ENCODE assay signal across 8 mouse cellular contexts in the genomic region with DNA sequence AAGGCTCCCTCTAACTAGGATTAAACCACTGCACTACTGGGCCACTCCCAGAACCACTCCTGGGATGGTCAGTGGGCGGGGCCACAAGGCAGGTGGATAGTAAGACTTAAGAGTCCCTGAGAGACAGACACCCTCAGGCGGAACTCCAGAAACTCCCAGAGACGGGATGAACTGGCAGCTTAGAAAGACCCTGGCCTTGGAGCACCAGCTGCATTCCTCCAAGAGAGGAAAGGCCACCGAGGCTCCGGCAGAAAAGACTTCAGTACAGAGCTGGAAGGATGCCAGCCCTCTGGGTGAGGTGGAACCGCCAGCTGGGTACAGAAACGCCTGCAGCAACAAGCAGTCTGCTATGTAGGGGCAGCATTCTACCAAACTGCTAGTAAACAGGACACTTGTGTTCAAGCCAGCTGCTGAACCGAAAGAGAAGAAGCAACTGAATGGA.
DNase-seq lines count a peak whose midpoint lies in the region; ATAC-seq and TF ChIP-seq lines count a peak whose summit lies in the region.

No protein-coding gene starts in this region.

- ATAC-seq in heart, embryonic 15.5 days (replicated peaks; ENCODE audit: insufficient number of reproducible peaks, insufficient read depth, low FRiP score, low read depth), result peak; percentile 54

- H3K4me3 ChIP-seq in thymus, adult 2 months (ENCODE audit: control insufficient read depth, insufficient read depth, low read length), result no peak overlapping the region
- H3K4me3 ChIP-seq in cortical plate, adult 2 months (ENCODE audit: insufficient read depth, low read length), result no peak overlapping the region
- H3K4me3 ChIP-seq in heart, embryonic 15.5 days, result no peak overlapping the region

- H3K27me3 ChIP-seq in thymus, adult 2 months (ENCODE audit: control insufficient read depth, insufficient read depth, low read length), result no peaks in the 10 kb centered on the region
- no peaks in the 10 kb centered on the region for H3K27me3 ChIP-seq in heart, embryonic 15.5 days

- peak overlapping the region; percentile 13; the same call in 1 of the 2 replicates for H3K4me2 ChIP-seq in heart, embryonic 15.5 days

- H3K36me3 ChIP-seq in thymus, adult 2 months (ENCODE audit: control insufficient read depth, insufficient read depth, low read length), result no peaks in the 10 kb centered on the region
- H3K36me3 ChIP-seq in heart, embryonic 15.5 days, result peaks cover 67% of the 10 kb centered on the region

- no peaks in the 10 kb centered on the region for H3K9me3 ChIP-seq in heart, embryonic 15.5 days (replicated peaks)

- TF ChIP-seq POLR2A in thymus, adult 2 months (IDR thresholded peaks at IDR 0.05; ENCODE audit: control insufficient read depth, extremely low read depth, insufficient read depth, low read length, poor library complexity), result no peak
- no peak for TF ChIP-seq POLR2A in cortical plate, adult 2 months (IDR thresholded peaks at IDR 0.05; ENCODE audit: extremely low read depth, insufficient read depth, low read length)

- DNase-seq in thymus, adult 2 months, result peak; percentile 13
- DNase-seq in thymus, postnatal 0 days (ENCODE audit: low spot score), result no peak
- peak; percentile 65 to 88 for DNase-seq in layer of hippocampus, adult 18-20 months (ENCODE audit: low spot score in 2 of 2)
- peak; percentile 84 for DNase-seq in lung, postnatal 25 days (ENCODE audit: low spot score)
- DNase-seq in telencephalon, adult 2 months (ENCODE audit: low read depth, low spot score), result peak; percentile 70
- no peak for DNase-seq in embryo, embryonic 10.5 days (ENCODE audit: low spot score)

- no peak overlapping the region for H3K9ac ChIP-seq in heart, embryonic 15.5 days

- peaks cover 34% of the 10 kb centered on the region for H3K4me1 ChIP-seq in thymus, adult 2 months (replicated peaks; ENCODE audit: control insufficient read depth, insufficient read depth, low read length)
- H3K4me1 ChIP-seq in cortical plate, adult 2 months (ENCODE audit: control insufficient read depth, insufficient read depth, low read length), result no peaks in the 10 kb centered on the region
- H3K4me1 ChIP-seq in heart, embryonic 15.5 days (replicated peaks), result peaks cover 32% of the 10 kb centered on the region

- H3K27ac ChIP-seq in thymus, adult 2 months (ENCODE audit: control insufficient read depth, insufficient read depth, low read length), result peak overlapping the region; percentile 89
- H3K27ac ChIP-seq in cortical plate, adult 2 months (ENCODE audit: insufficient read depth, low read length), result peak overlapping the region; percentile 80
- H3K27ac ChIP-seq in heart, embryonic 15.5 days, result peak overlapping the region; percentile 76

- TF ChIP-seq CTCF in thymus, adult 2 months (IDR thresholded peaks at IDR 0.05; ENCODE audit: borderline replicate concordance, control insufficient read depth, extremely low read depth, insufficient read depth, low read length, poor library complexity), result no peak
- no peak for TF ChIP-seq CTCF in cortical plate, adult 2 months (IDR thresholded peaks at IDR 0.05; ENCODE audit: extremely low read depth, insufficient read depth, low read length)

- WGBS in thymus, adult 2 months, result 36% methylated on average over 8 of the region's 8 CpGs
- 20% methylated on average over 8 of the region's 8 CpGs for WGBS in heart, embryonic 15.5 days

Comparison
In these comparisons a context has a peak if more than half of its experiments do, and no peak if none do; other contexts are left out.
1. DNase-seq: peak in thymus, adult 2 months (single experiment), layer of hippocampus, adult 18-20 months (2 of 2), lung, postnatal 25 days (single experiment) and telencephalon, adult 2 months (single experiment); none in thymus, postnatal 0 days (single experiment) and embryo, embryonic 10.5 days (single experiment).
2. Peak in every context shown above with its lines, with median percentiles within 50 percentile points of each other: H3K27ac ChIP-seq.